Mouse (Mus musculus) kidney, postnatal 4 days (tissue): ENCODE data around the gene Rslcan18.
"Not testable (repeated sequence)": the region's sequence is repeated elsewhere in the genome, so short reads cannot be mapped to it uniquely, and the experiment has no call there.

Source experiments
- DNase-seq, 2 experiments: peaks; one replicate each; pipeline ENCODE4 v3.0.0; 2021; ENCODE audit warnings: mixed read lengths in 2 of 2

The Rslcan18 gene

GRCm38 (mm10) chr13:67116163-67116562 is at the start of gene Rslcan18:
Gene Rslcan18 (minus strand): TSS chr13:67116263.
- DNase-seq, result not testable (repeated sequence)

GRCm38 (mm10) chr13:67128038-67128721 is 12.1 kb upstream of the Rslcan18 start:
- DNase-seq, result peak; percentile 84 to 86

- DNase-seq, result not testable (repeated sequence)
Measured at GRCm38 (mm10) chr13:67127507-67127906, 11.4 kb upstream of the Rslcan18 start.

GRCm38 (mm10) chr13:67124460-67124859 is 8.4 kb upstream of the Rslcan18 start:
- no peak for DNase-seq

GRCm38 (mm10) chr13:67121360-67121759 is 5.3 kb upstream of the Rslcan18 start, which contains the start of gene Zfp759:
Gene Zfp759 (plus strand): TSS chr13:67121660.
- not testable (repeated sequence) for DNase-seq

GRCm38 (mm10) chr13:67113287-67113686 is 2.8 kb downstream of the Rslcan18 start:
- no peak for DNase-seq

- DNase-seq, result peak; percentile 14 to 19
Measured at GRCm38 (mm10) chr13:67112096-67112495, 4.0 kb downstream of the Rslcan18 start.

- DNase-seq, result peak; percentile 60 to 74
Measured at GRCm38 (mm10) chr13:67108821-67109206, 7.2 kb downstream of the Rslcan18 start.

GRCm38 (mm10) chr13:67108194-67108820 is 7.8 kb downstream of the Rslcan18 start, which contains the start of gene Gm28557:
Gene Gm28557 (minus strand): TSS chr13:67108604.
- DNase-seq, result peak; percentile 87 to 93

- DNase-seq, result peak in 1 of 2 experiments; percentile 2
Measured at GRCm38 (mm10) chr13:67107681-67108080, 8.4 kb downstream of the Rslcan18 start.

GRCm38 (mm10) chr13:67097876-67098275 is 18.2 kb downstream of the Rslcan18 start, which contains the start of gene Zfp708:
Gene Zfp708 (minus strand): TSS chr13:67097976.
- DNase-seq, result no peak

GRCm38 (mm10) chr13:67090154-67090553 is 25.9 kb downstream of the Rslcan18 start:
- no peak for DNase-seq

- DNase-seq, result no peak
Measured at GRCm38 (mm10) chr13:67081946-67082345, 34.1 kb downstream of the Rslcan18 start.

- peak; percentile 80 to 88 for DNase-seq
Measured at GRCm38 (mm10) chr13:67081142-67081713, 34.8 kb downstream of the Rslcan18 start.

- DNase-seq, result no peak
Measured at GRCm38 (mm10) chr13:67077244-67077643, 38.8 kb downstream of the Rslcan18 start.

- no peak for DNase-seq
Measured at GRCm38 (mm10) chr13:67072786-67073185, 43.3 kb downstream of the Rslcan18 start.

- no peak for DNase-seq
Measured at GRCm38 (mm10) chr13:67065386-67065785, 50.7 kb downstream of the Rslcan18 start.

- DNase-seq, result peak in 1 of 2 experiments; percentile 2
Measured at GRCm38 (mm10) chr13:67062427-67062826, 53.6 kb downstream of the Rslcan18 start.

- peak; percentile 92 to 94 for DNase-seq
Measured at GRCm38 (mm10) chr13:67060786-67061358, 55.2 kb downstream of the Rslcan18 start, which contains the start of gene Zfp712. Gene Zfp712 (minus strand): TSS chr13:67061170.

GRCm38 (mm10) chr13:67060161-67060785 is 55.8 kb downstream of the Rslcan18 start:
- DNase-seq, result no peak
